Mouse (Mus musculus) lung, postnatal 0 days (tissue): Measurements from ENCODE around the gene Wdr82.

Experiments
- CTCF ChIP-seq: IDR thresholded peaks from 2 replicates; pipeline ENCODE4 v1.5.1; 2016; ENCODE audit warnings: antibody characterized with exemption, mild to moderate bottlenecking
- EP300 ChIP-seq: IDR thresholded peaks from 2 replicates; pipeline ENCODE4 v1.6.1; 2016; ENCODE audit warnings: antibody characterized with exemption, mild to moderate bottlenecking, control low read depth

DNA sequence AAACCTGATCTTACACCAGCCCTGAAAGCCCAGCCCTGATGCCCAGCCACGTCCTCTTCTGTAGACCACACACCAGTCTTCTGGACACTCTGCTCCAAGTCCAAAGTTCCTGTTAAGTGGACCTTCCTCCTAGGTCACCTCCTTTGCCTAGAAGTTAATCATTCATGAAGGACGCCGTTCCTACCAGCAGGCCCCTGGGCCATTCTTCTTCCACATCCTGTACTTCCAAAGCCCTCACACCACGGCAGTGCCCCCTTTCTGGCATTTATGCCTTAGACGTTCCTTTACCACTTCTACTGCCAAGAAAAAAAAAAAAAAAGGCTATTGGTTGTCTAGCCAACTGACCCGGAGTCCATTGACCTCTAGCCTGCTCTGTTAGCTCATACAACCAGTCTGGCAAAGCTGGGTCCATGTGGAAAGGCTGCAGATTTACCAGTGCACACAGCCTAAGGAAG, 12.7 kb upstream of the Wdr82 start, which contains the start of gene Glyctk:
- TF ChIP-seq EP300 (no peak), CTCF (no peak)
